Mouse (Mus musculus): Measurements from ENCODE around the gene Hax1.

Gene Hax1

GRCm38 (mm10) chr3:89961436-89961835 is 37.1 kb downstream of the Hax1 start:
- no peak for DNase-seq

- DNase-seq: peak; percentile 91
These were observed 38.1 kb downstream of the Hax1 start for GRCm38 (mm10) chr3:89960469-89960868.

- DNase-seq: peak; percentile 44
These were observed 39.1 kb downstream of the Hax1 start for GRCm38 (mm10) chr3:89959435-89959834.

- DNase-seq: no peak
These were observed 40.7 kb downstream of the Hax1 start for GRCm38 (mm10) chr3:89957880-89958279.

GRCm38 (mm10) chr3:89956177-89956971 is 42.2 kb downstream of the Hax1 start:
- no peak for DNase-seq

- peak; percentile 61 for DNase-seq
These were observed 45.2 kb downstream of the Hax1 start for GRCm38 (mm10) chr3:89953420-89953819.

- no peak for DNase-seq
These were observed 49.9 kb downstream of the Hax1 start for GRCm38 (mm10) chr3:89948655-89949054.

GRCm38 (mm10) chr3:89948021-89948420 is 50.6 kb downstream of the Hax1 start:
- no peak for DNase-seq

Data from cerebellum, adult 8-10 months (tissue).